Mouse (Mus musculus) small intestine, adult 2 months (tissue): Measurements from ENCODE around the gene Cnnm4.
A peak's percentile ranks its signal among the peaks of the same experiment; 100 is the strongest.

Source experiments
- CTCF ChIP-seq: fragments of 200-500 bp; IDR thresholded peaks from 2 replicates; pipeline ENCODE4 v1.5.1; 2012; ENCODE audit warnings: low read depth, mild to moderate bottlenecking, control low read depth, inconsistent platforms, low read length, moderate library complexity, mixed read lengths; ENCODE audit not compliant: insufficient replicate concordance, insufficient read length; ENCODE audit errors: extremely low read depth
- POLR2A ChIP-seq: fragments of 200-500 bp; IDR thresholded peaks from 2 replicates; pipeline ENCODE4 v1.6.1; 2012; ENCODE audit warnings: low read depth, mild to moderate bottlenecking, control low read depth, inconsistent platforms, low read length, moderate library complexity

GRCm38 (mm10) chr1:36546888-36547471 is 75.6 kb downstream of the Cnnm4 start, which contains the start of gene Ankrd39:
- TF ChIP-seq CTCF: peak; percentile 96
- peak; percentile 61; the same call in 1 of the 2 replicates for TF ChIP-seq POLR2A
